Mouse (Mus musculus): ENCODE data around the gene Galnt2.

DNA sequence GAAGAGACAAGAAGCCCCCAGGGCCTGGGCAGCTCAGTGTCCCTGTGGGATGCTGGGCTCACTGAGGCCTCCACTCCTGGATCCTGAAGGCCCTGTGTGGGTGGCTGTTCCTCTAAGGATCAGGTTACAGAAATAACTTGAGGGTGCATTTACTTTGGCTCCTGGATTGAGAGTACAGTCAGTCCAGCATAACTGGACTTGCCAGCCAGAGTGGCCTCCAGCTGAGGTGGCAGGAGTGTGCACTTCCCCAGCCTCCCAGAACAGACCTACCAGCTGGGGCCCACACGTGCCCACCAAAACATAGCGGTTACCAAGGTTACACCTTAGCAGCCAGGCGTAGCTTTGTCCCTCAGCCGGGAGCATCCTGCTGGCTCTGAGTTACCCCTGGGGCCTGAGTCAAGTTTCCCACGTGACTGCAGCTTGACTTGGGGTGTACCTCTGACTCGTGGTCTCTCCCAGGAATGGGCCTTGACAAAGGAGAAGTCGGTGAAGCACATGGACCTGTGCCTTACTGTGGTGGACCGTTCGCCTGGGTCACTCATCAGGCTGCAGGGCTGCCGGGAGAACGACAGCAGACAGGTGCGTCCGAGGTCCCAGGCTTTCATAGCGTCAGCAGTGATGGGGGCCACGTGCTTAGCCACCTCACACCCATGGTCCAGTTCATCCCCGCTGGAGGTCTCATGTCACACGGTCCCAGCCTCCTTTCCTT, 109.3 kb downstream of the Galnt2 start:
- no peak for TF ChIP-seq CTCF (IDR thresholded peaks at IDR 0.05; ENCODE audit: control insufficient read depth, insufficient read depth, insufficient read length)
- TF ChIP-seq MAX (IDR thresholded peaks at IDR 0.05): peak; percentile 93
- no peak for TF ChIP-seq CEBPB (IDR thresholded peaks at IDR 0.05; ENCODE audit: low read depth)
- no peak for TF ChIP-seq FOSL1 (IDR thresholded peaks at IDR 0.05; ENCODE audit: insufficient read depth, low read length, poor library complexity, severe bottlenecking)

All from C2C12 (cell line).